Mouse (Mus musculus) gastrocnemius, adult 2 months (tissue): Measurements from ENCODE around the gene 3110082I17Rik. TPM values are rescaled to one million over a fixed set of nuclear protein-coding genes. Genes with fewer than 3 reads are reported as not detected.
A peak's percentile ranks its signal among the peaks of the same experiment; 100 is the strongest.

Source experiments
- DNase-seq: peaks from one replicate; pipeline ENCODE4 v3.0.0; 2022
- H3K27ac ChIP-seq: fragments of 200-600 bp; 2 replicates; pipeline ENCODE4 v1.8.1; 2022; ENCODE audit warnings: mild to moderate bottlenecking
- H3K4me3 ChIP-seq: fragments of 200-600 bp; 2 replicates; pipeline ENCODE4 v1.8.1; 2022; ENCODE audit warnings: mild to moderate bottlenecking, moderate library complexity
- CTCF ChIP-seq: fragments of 200-600 bp; IDR thresholded peaks from 2 replicates; pipeline ENCODE4 v1.8.1; 2022; ENCODE audit warnings: antibody characterized with exemption, mild to moderate bottlenecking, moderate library complexity
- intact Hi-C: fragments of 180-260 bp; cut with DNase I; formaldehyde crosslinking; loops from one replicate; pipeline ENCODE4 v1.15.1; 2025
- total RNA-seq, 2 experiments: library from RNA; stranded (reverse); gene quantifications; 2 replicates each; pipeline ENCODE4 v1.2.3; 2021

3110082I17Rik gene
- total RNA-seq, 2 experiments from 2014 or later, result 7.9 to 10.3 TPM

- intact Hi-C loops, result no loop called here
- peak; percentile 27 for DNase-seq
- peak overlapping the region; percentile 60 for H3K4me3 ChIP-seq
- peak overlapping the region; percentile 94 for H3K27ac ChIP-seq
- no peak for TF ChIP-seq CTCF
Measured at GRCm38 (mm10) chr5:139388195-139388570, 72.1 kb downstream of the 3110082I17Rik start.

- peak overlapping the region; percentile 94 for H3K27ac ChIP-seq
- intact Hi-C loops, result no loop called here
- DNase-seq, result peak; percentile 46
- TF ChIP-seq CTCF, result no peak
- H3K4me3 ChIP-seq, result peak overlapping the region; percentile 60
Measured at GRCm38 (mm10) chr5:139387329-139388194, 72.8 kb downstream of the 3110082I17Rik start.

- no peak for TF ChIP-seq CTCF
- H3K27ac ChIP-seq, result peak overlapping the region; percentile 100
- intact Hi-C loops, result no loop called here
- H3K4me3 ChIP-seq, result peak overlapping the region; percentile 51
- no peak for DNase-seq
Measured at GRCm38 (mm10) chr5:139386047-139386446, 74.3 kb downstream of the 3110082I17Rik start.

DNA sequence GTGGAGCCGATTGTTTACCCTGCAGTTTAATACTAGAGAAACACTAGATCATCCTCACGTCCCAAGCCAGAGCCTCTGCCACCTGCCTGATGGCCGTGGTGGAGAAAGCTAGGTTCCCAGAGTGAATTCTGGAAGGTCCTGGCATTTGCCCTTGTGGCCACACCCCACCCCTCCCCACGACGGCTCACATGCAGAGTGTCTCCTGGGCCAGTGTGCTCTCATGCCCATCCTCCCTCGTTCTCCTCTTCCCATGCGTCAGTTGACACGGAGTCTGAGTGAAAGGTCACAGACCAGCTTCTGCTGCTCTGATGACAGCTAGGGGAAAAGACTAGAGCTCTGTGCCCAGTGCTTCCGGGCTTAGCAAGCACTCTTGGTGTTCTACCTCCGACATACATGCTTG lies 75.8 kb downstream of the 3110082I17Rik start:
- Histone ChIP-seq H3K4me3 (peak overlapping the region; percentile 51), H3K27ac (peak overlapping the region; percentile 100)
- intact Hi-C loops, result no loop called here
- DNase-seq, result peak; percentile 89
- no peak for TF ChIP-seq CTCF

GRCm38 (mm10) chr5:139383234-139383633 lies 77.1 kb downstream of the 3110082I17Rik start:
- Histone ChIP-seq H3K4me3 (peak overlapping the region; percentile 95), H3K27ac (peak overlapping the region; percentile 100)
- no peak for DNase-seq
- TF ChIP-seq CTCF, result no peak
- intact Hi-C loops, result no loop called here

- TF ChIP-seq CTCF, result no peak
- peak; percentile 55 for DNase-seq
- H3K4me3 ChIP-seq, result peak overlapping the region; percentile 95
- H3K27ac ChIP-seq, result peak overlapping the region; percentile 100
- intact Hi-C loops, result no loop called here
Measured at GRCm38 (mm10) chr5:139382760-139383159, 77.6 kb downstream of the 3110082I17Rik start.

DNA sequence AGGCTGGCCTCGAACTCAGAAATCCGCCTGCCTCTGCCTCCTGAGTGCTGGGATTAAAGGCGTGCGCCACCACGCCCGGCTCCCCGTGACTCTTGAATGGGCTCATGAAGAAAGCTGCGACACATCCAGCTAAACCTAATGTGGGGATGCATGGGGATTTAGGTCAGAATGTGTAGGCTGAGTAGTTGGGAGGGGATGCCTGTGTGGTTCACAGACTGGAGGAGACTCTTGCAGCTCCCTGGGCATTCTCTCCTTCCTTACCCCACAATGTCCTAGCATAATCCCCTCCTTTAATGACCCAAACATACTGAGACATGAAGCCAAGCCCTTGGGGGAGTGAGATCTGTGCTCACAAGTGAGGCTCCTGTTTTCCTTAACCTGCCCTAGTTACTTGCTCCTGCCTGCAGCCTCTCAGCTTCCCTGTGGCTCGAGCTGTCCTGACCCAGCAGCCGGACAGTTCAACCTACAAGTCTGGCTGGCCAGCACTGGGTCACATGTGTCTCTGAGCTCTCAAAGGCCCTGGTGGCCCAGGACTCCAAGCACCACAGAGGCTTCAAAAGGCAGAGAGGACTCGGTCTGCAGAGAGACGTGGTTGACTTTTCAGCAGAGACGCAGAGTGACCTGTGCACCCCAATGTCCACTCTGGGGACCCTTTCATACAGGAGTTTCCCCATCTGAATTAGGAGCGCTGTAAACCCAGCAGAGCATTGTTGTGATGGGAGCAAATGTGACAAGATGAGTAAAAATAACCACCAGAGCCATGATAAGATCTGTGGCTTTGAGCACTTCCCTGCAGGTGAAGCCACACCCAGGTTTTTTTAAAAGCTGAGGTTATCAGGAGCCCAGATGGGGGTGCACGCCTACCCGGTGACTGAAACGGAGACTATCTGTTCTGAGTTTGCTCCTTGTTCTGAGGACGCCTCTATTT lies 78.5 kb downstream of the 3110082I17Rik start:
- no peak for TF ChIP-seq CTCF
- H3K27ac ChIP-seq, result peak overlapping the region; percentile 100
- intact Hi-C loops, result no loop called here
- peak; percentile 78 for DNase-seq
- peak overlapping the region; percentile 95 for H3K4me3 ChIP-seq

GRCm38 (mm10) chr5:139380385-139381248 lies 79.7 kb downstream of the 3110082I17Rik start:
- peak overlapping the region; percentile 95 for H3K4me3 ChIP-seq
- intact Hi-C loops, result loop anchor here (1.0 kb wide), 1 partner anchor 18 kb away; no protein-coding TSS in a partner anchor
- TF ChIP-seq CTCF, result no peak
- peak overlapping the region; percentile 100 for H3K27ac ChIP-seq
- DNase-seq, result peak; percentile 99

GRCm38 (mm10) chr5:139379771-139380384 lies 80.4 kb downstream of the 3110082I17Rik start:
- intact Hi-C loops, result loop anchor here (1.0 kb wide), 1 partner anchor 18 kb away; no protein-coding TSS in a partner anchor
- no peak for TF ChIP-seq CTCF
- Histone ChIP-seq H3K27ac (peak overlapping the region; percentile 100), H3K4me3 (peak overlapping the region; percentile 95)
- no peak for DNase-seq

GRCm38 (mm10) chr5:139378986-139379629 lies 81.2 kb downstream of the 3110082I17Rik start:
- intact Hi-C loops, result no loop called here
- TF ChIP-seq CTCF, result no peak
- Histone ChIP-seq H3K4me3 (peak overlapping the region; percentile 95), H3K27ac (peak overlapping the region; percentile 100)
- peak; percentile 85 for DNase-seq

GRCm38 (mm10) chr5:139378271-139378556 lies 82.1 kb downstream of the 3110082I17Rik start:
- intact Hi-C loops, result no loop called here
- Histone ChIP-seq H3K4me3 (no peak overlapping the region; the same call in 1 of the 2 replicates), H3K27ac (peak overlapping the region; percentile 100)
- TF ChIP-seq CTCF, result no peak
- DNase-seq, result no peak
